Mouse (Mus musculus) midbrain, embryonic 13.5 days (tissue): ENCODE measurements at regions not wholly inside any gene's neighbourhood (a gene's known extent, or its start where the extent isn't known, plus 50 kb on each side); places are given as distances from the start of the nearest gene placed in this dataset.
A peak's percentile ranks its signal among the peaks of the same experiment; 100 is the strongest.

ENCODE experiments used
- ATAC-seq: fragments of 200-750 bp; cut with Nextera tagmentation; 2 replicates; pipeline ENCODE4 v1.8.0; 2017; ENCODE audit warnings: mild to moderate bottlenecking, moderate TSS enrichment, moderate library complexity
- H3K27ac ChIP-seq: fragments of 300-500 bp; sonication (generic); 2 replicates; pipeline ENCODE4 v1.5.1; 2015; ENCODE audit warnings: inconsistent platforms, mild to moderate bottlenecking, moderate library complexity
- H3K27me3 ChIP-seq: fragments of 300-500 bp; sonication (generic); 2 replicates; pipeline ENCODE4 v1.6.1; 2015; ENCODE audit warnings: mild to moderate bottlenecking, inconsistent platforms
- H3K36me3 ChIP-seq: fragments of 300-500 bp; sonication (generic); 2 replicates; pipeline ENCODE4 v1.6.1; 2015; ENCODE audit warnings: mild to moderate bottlenecking, inconsistent platforms
- H3K4me1 ChIP-seq: fragments of 300-500 bp; sonication (generic); replicated peaks from 2 replicates; pipeline ENCODE4 v1.6.1; 2015; ENCODE audit warnings: inconsistent platforms
- H3K4me2 ChIP-seq: fragments of 300-500 bp; sonication (generic); replicated peaks from 2 replicates; pipeline ENCODE4 v1.6.1; 2015; ENCODE audit warnings: moderate library complexity, mild to moderate bottlenecking, inconsistent platforms
- H3K4me3 ChIP-seq: fragments of 300-500 bp; sonication (generic); replicated peaks from 2 replicates; pipeline ENCODE4 v1.5.1; 2015; ENCODE audit warnings: mild to moderate bottlenecking, inconsistent platforms
- H3K9ac ChIP-seq: fragments of 300-500 bp; sonication (generic); replicated peaks from 2 replicates; pipeline ENCODE4 v1.6.1; 2015; ENCODE audit warnings: mild to moderate bottlenecking, inconsistent platforms
- H3K9me3 ChIP-seq: fragments of 300-500 bp; sonication (generic); 2 replicates; pipeline ENCODE4 v1.6.1; 2016; ENCODE audit warnings: mild to moderate bottlenecking, inconsistent platforms
- WGBS: fragments of 180-500 bp; shearing (Covaris S2); methylation state at CpG from one replicate; pipeline ENCODE4 v1.1.7; 2015; 5-methylcytosine and 5-hydroxymethylcytosine counted together

GRCm38 (mm10) chrX:11665077-11665974, 337.7 kb downstream of the H2al1j start:
- 21% methylated on average over 27 of the region's 30 CpGs for WGBS
- no peaks in the 10 kb centered on the region for H3K9me3 ChIP-seq
- H3K36me3 ChIP-seq: no peaks in the 10 kb centered on the region
- peaks cover 20% of the 10 kb centered on the region; the same call in 1 of the 2 replicates for H3K27me3 ChIP-seq
- peak; percentile 21; the same call in 1 of the 2 replicates for ATAC-seq
- peak overlapping the region; percentile 87 for H3K27ac ChIP-seq
- peak overlapping the region; percentile 37 for H3K4me3 ChIP-seq
- H3K4me1 ChIP-seq: peaks cover 15% of the 10 kb centered on the region
- H3K4me2 ChIP-seq: peak overlapping the region; percentile 61
- peak overlapping the region; percentile 70 for H3K9ac ChIP-seq

- Histone ChIP-seq H3K27ac (no peak overlapping the region), H3K36me3 (no peaks in the 10 kb centered on the region), H3K4me2 (no peak overlapping the region), H3K4me1 (peaks cover 15% of the 10 kb centered on the region), H3K9ac (no peak overlapping the region), H3K27me3 (peaks cover 18% of the 10 kb centered on the region; the same call in 1 of the 2 replicates), H3K4me3 (no peak overlapping the region), H3K9me3 (no peaks in the 10 kb centered on the region)
- no peak for ATAC-seq
- WGBS: 16% methylated on average over 13 of the region's 15 CpGs
These were observed 338.9 kb downstream of the H2al1j start for GRCm38 (mm10) chrX:11666517-11666916.

GRCm38 (mm10) chrX:11671805-11672204, 344.2 kb downstream of the H2al1j start:
- no peak for ATAC-seq
- 72% methylated on average over 8 of the region's 8 CpGs for WGBS
- Histone ChIP-seq H3K36me3 (no peaks in the 10 kb centered on the region), H3K4me3 (no peak overlapping the region), H3K4me1 (no peaks in the 10 kb centered on the region), H3K9me3 (no peaks in the 10 kb centered on the region), H3K9ac (no peak overlapping the region), H3K27ac (no peak overlapping the region), H3K4me2 (no peak overlapping the region), H3K27me3 (peaks cover 3% of the 10 kb centered on the region; the same call in 1 of the 2 replicates)

GRCm38 (mm10) chrX:11678086-11678485, 350.5 kb downstream of the H2al1j start:
- H3K4me2 ChIP-seq: no peak overlapping the region

GRCm38 (mm10) chrX:11681274-11681673, 353.7 kb downstream of the H2al1j start:
- Histone ChIP-seq H3K4me1 (no peaks in the 10 kb centered on the region), H3K27ac (no peak overlapping the region), H3K27me3 (peaks cover 9% of the 10 kb centered on the region), H3K4me3 (no peak overlapping the region), H3K9ac (no peak overlapping the region), H3K36me3 (no peaks in the 10 kb centered on the region), H3K9me3 (no peaks in the 10 kb centered on the region), H3K4me2 (no peak overlapping the region)
- 85% methylated on average over 2 of the region's 2 CpGs for WGBS
- no peak for ATAC-seq

More at GRCm38 (mm10) chrX:11678086-11678485, 350.5 kb downstream of the H2al1j start:
- Histone ChIP-seq H3K9me3 (no peaks in the 10 kb centered on the region), H3K27me3 (peaks cover 12% of the 10 kb centered on the region), H3K4me3 (no peak overlapping the region), H3K27ac (no peak overlapping the region), H3K4me1 (no peaks in the 10 kb centered on the region), H3K36me3 (no peaks in the 10 kb centered on the region), H3K9ac (no peak overlapping the region)
- no peak for ATAC-seq
- 76% methylated on average over 2 of the region's 2 CpGs for WGBS

GRCm38 (mm10) chrX:11689989-11690405, 362.4 kb downstream of the H2al1j start:
- ATAC-seq: peak; percentile 40; the same call in 1 of the 2 replicates
- no peaks in the 10 kb centered on the region for H3K9me3 ChIP-seq
- no peaks in the 10 kb centered on the region for H3K36me3 ChIP-seq
- H3K27me3 ChIP-seq: 0 out of 2 replicates have a peak, but pooled peaks cover 5% of the 10 kb centered on the region
- 61% methylated on average over 18 of the region's 18 CpGs for WGBS
- H3K9ac ChIP-seq: no peak overlapping the region
- peaks cover 17% of the 10 kb centered on the region for H3K4me1 ChIP-seq
- no peak overlapping the region for H3K4me2 ChIP-seq
- H3K27ac ChIP-seq: no peak overlapping the region; the same call in 1 of the 2 replicates
- no peak overlapping the region for H3K4me3 ChIP-seq

- Histone ChIP-seq H3K4me1 (peaks cover 17% of the 10 kb centered on the region), H3K9ac (no peak overlapping the region), H3K4me2 (no peak overlapping the region), H3K4me3 (no peak overlapping the region), H3K36me3 (no peaks in the 10 kb centered on the region), H3K9me3 (no peaks in the 10 kb centered on the region), H3K27ac (no peak overlapping the region; the same call in 1 of the 2 replicates), H3K27me3 (0 out of 2 replicates have a peak, but pooled peaks cover 5% of the 10 kb centered on the region)
- 56% methylated on average over 5 of the region's 5 CpGs for WGBS
- ATAC-seq: peak; percentile 52; the same call in 1 of the 2 replicates
These were observed 362.8 kb downstream of the H2al1j start for GRCm38 (mm10) chrX:11690446-11690845.

- no peak overlapping the region for H3K9ac ChIP-seq
- no peaks in the 10 kb centered on the region for H3K9me3 ChIP-seq
- peaks cover 17% of the 10 kb centered on the region for H3K4me1 ChIP-seq
- H3K27ac ChIP-seq: no peak overlapping the region
- no peak overlapping the region for H3K4me2 ChIP-seq
- ATAC-seq: no peak
- no peak overlapping the region for H3K4me3 ChIP-seq
- no peaks in the 10 kb centered on the region for H3K36me3 ChIP-seq
- H3K27me3 ChIP-seq: 0 out of 2 replicates have a peak, but pooled peaks cover 5% of the 10 kb centered on the region
- 56% methylated on average over 4 of the region's 4 CpGs for WGBS
These were observed 363.4 kb downstream of the H2al1j start for GRCm38 (mm10) chrX:11691019-11691418.

GRCm38 (mm10) chrX:11696565-11696964, 368.9 kb downstream of the H2al1j start:
- 89% methylated on average over 4 of the region's 4 CpGs for WGBS
- ATAC-seq: no peak
- H3K4me1 ChIP-seq: 0 out of 2 replicates have a peak, but pooled peaks cover 7% of the 10 kb centered on the region

GRCm38 (mm10) chrX:11701095-11701494, 373.5 kb downstream of the H2al1j start:
- no peak overlapping the region for H3K4me3 ChIP-seq
- no peak for ATAC-seq
- H3K4me1 ChIP-seq: no peaks in the 10 kb centered on the region
- H3K27me3 ChIP-seq: 0 out of 2 replicates have a peak, but pooled peaks cover 4% of the 10 kb centered on the region
- no peak overlapping the region for H3K27ac ChIP-seq
- WGBS: 82% methylated on average over 2 of the region's 2 CpGs
- H3K4me2 ChIP-seq: no peak overlapping the region
- H3K9ac ChIP-seq: no peak overlapping the region
- H3K36me3 ChIP-seq: no peaks in the 10 kb centered on the region
- no peaks in the 10 kb centered on the region for H3K9me3 ChIP-seq

More at GRCm38 (mm10) chrX:11696565-11696964, 368.9 kb downstream of the H2al1j start:
- no peak overlapping the region for H3K4me2 ChIP-seq
- H3K9ac ChIP-seq: no peak overlapping the region
- no peaks in the 10 kb centered on the region for H3K9me3 ChIP-seq
- H3K27ac ChIP-seq: no peak overlapping the region
- H3K4me3 ChIP-seq: no peak overlapping the region
- 0 out of 2 replicates have a peak, but pooled peaks cover 2% of the 10 kb centered on the region for H3K27me3 ChIP-seq
- no peaks in the 10 kb centered on the region for H3K36me3 ChIP-seq

- H3K4me1 ChIP-seq: peaks cover 13% of the 10 kb centered on the region
- no peak overlapping the region for H3K9ac ChIP-seq
- peaks cover 4% of the 10 kb centered on the region; the same call in 1 of the 2 replicates for H3K27me3 ChIP-seq
- H3K4me2 ChIP-seq: no peak overlapping the region
- H3K27ac ChIP-seq: no peak overlapping the region
- no peak overlapping the region for H3K4me3 ChIP-seq
- 89% methylated on average over 6 of the region's 6 CpGs for WGBS
- H3K9me3 ChIP-seq: no peaks in the 10 kb centered on the region
- H3K36me3 ChIP-seq: no peaks in the 10 kb centered on the region
- ATAC-seq: no peak
These were observed 378.4 kb downstream of the H2al1j start for GRCm38 (mm10) chrX:11705851-11706557.
